Mouse (Mus musculus) regulatory T cell (primary cell): ENCODE measurements around the gene Ppp4r3a.

Source experiments
- in situ Hi-C: fragments of 300-600 bp; cut with MboI, MseI; formaldehyde crosslinking; loops from one replicate; pipeline ENCODE4 v1.15.1; 2025; ENCODE audit warnings: high pct_unique_total_duplicates

Gene Ppp4r3a

DNA sequence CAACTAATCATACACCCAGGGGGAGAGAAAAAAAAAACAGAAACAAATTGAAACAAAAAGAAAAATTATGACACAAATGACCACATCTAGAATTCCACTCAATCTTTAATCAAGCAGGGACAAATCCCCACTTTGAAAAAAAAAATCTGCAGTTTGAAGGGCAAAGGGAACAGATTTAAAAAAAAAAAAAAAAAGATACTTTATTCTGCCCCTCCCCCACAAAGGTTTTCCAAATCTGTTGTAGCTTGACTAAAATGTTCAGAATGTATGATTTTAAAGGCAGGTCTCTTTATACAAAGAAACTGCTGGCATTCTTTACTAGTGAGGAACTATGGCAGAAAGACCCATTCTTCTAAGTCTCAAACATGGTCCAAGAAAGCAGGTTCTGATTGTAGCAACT is 43.5 kb downstream of the Ppp4r3a start:
- in situ Hi-C loops: no loop called here

DNA sequence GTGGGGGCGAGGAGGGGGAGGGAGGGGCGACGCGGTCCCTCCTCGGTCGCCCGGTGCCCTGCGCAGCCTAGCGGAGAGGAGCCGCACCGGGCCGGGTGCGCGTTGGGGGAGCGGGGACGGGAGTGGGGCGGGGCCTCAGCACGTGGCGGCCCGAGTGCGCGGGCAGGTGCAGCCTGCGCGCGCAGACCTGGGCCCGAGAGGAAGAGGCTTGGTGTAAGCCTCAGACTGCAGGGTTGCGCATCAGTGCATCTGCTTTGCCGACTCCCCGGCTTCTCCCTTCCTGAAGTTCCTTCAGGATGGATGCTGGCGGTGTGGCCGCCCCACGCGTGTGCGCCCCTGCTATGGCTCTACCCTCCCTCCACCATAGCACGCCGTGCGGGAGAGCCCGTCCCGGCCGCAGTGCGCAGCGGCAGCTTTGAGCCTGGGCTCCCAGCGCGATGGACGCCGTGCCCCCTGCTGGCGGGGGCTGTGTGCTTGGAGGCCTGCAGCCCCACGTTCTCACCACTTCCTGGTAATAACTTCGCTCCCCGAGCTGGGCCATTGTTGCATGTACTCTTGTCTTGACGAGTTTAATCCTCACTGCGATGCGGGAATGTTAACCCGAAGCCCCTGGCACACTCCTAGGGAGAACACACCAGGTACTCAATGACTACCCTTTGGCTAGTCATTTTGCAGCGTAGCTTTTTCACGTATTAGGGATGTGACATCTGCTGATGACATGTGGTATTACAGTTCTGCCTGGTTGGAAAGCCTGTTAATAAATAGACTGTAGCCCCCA is 54.4 kb downstream of the Ppp4r3a start, which contains the start of gene Ccdc88c:
TSS of gene Ccdc88c (minus strand) at position 103 of the 778 bp plus-strand sequence.
- in situ Hi-C loops: no loop called here

DNA sequence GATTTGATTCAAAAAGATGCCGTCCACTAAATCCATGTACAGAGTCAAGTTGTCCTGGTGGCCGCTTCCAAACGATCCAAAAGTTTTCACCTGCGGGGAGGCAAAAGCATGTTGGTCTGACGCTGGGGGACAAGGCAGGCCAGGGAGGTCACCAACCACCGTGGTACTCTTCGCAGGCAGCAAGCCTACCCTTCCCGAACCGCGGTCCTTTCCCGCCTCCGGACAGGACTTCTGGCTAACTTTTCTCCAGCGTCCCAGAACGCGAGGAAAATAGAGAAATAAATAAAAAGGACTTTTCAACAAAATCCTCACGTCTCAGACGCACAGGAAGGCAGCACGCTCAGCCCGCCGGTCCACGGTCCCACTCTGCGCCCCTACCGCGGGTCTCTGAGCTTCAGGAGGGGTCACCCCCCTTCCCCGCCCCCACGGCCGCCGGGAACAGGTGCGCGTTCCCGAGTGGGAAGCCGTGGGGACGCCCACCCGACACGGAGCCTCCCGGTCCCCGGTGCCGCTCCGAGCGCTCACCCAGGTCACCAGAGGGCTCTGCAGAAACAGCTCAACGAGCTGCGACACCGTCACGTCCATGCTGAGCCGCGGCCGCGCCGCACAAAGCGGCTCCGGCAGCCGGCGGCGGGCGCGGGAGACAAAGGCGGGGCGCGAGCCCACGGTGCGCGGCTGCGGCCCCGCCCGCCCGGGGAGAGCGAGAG is 55.1 kb downstream of the Ppp4r3a start:
- in situ Hi-C loops: no loop called here

DNA sequence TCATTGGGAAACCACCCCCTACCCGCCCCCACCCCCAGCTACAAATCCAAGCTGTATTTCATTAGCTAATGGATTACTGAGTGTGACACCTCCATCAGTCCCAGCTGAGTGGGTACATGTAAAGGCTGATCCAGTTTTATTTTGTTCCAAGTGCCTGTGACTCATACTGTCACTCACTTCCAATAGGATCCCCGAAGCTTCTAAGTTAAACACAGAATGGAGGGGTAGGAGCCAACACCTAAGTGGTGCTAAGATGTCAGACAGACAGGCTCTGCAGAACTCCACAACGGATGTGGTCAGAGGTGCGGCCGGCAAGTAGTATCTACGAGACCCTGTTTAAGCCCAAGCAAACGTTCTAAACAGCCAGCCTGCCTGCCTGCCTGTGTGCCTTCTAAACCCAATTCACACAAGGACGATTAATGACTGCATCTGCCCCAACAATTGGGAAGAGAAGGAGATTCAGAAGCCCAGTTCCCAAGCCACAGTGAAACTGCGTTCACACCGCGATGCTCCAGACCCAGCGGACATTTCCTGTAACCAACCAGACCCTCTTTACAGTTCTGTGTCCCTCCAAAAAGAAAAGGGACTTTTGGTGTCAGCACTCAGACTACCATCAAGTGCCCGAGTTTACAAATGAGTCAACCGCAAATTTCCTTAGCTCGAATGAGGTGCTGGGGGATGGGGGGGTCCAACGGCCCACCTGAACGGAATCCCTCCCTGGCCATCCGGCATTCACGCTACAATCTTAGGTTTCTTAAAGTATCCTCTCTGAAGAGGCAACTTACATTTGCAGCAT is 55.9 kb downstream of the Ppp4r3a start:
- in situ Hi-C loops: no loop called here

DNA sequence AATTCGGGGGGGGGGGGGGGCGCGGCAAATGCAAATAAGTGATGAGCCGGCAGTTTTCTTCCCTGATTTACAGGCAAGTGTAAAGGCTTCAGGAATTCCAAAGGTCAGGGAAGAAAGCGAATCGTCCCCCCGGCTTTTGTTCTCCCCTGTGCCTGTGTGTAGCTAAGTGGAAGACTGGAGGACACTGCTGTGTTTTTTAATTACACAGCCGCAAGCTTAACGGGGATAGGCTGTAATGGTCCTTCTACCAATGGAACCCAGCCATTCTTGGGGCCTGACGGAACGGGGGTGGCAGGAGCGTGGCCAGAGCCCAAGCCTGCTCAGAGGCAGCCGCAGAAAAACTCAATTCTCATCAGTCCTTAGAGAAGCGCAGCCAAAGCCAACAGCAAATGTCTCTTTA is 56.6 kb downstream of the Ppp4r3a start:
- in situ Hi-C loops: no loop called here

DNA sequence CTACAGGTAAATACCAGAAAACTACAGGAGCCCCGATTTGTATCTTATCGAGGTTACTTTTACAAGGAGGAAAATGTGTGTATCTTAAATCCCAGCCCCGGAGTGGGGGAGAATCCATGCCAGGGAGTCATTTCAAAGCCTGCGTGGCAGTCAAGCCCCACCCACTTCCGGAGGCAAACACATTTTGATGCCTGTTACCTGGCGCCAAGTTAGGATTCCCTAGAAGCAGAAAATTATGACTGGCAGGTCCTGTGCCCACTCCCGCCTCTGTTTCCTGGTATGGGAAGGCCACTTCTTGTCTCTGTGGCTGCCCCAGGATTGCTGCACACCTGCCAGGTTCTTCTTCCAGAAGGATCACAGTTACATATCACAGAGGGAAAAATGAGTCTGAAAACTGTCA is 57.0 kb downstream of the Ppp4r3a start:
- in situ Hi-C loops: no loop called here

DNA sequence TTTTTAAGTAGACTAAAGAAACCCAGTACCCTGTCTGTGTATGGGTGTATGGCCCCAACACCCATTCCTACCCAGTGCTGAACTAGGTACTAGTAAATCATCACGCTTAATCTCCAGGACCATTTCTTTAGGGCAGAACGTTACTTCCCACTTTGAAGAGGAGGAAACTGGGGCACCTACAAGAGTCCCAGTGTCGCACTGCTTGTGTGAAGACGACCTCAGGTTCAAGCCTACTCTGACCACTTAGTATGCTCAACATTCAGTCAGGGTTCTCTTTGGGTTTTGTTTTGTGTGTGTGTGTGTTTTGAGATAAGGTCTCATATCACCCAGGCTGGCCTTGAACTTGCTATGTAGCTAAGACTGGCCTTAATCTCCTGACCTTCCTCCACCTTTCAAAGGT is 57.5 kb downstream of the Ppp4r3a start:
- in situ Hi-C loops: no loop called here

DNA sequence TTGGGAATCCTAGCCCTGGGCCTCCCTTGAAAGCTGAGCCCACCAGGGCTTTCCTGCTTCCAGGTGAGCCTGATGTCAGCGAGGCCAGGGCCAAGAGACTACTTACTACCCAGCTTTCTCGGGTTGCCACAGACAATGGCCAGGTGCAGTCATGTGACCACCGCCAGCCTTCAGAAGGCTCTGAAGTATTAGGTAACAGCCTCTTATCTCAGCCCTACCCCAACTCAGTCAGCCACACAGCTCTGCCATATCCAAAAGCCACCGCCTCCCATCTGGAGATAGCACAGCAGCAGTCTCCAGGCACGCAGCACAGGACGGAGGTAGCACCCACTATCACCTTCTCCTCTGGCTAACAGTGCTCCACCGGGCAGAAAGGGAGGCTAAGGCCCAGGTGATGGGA is 58.1 kb downstream of the Ppp4r3a start:
- in situ Hi-C loops: no loop called here

DNA sequence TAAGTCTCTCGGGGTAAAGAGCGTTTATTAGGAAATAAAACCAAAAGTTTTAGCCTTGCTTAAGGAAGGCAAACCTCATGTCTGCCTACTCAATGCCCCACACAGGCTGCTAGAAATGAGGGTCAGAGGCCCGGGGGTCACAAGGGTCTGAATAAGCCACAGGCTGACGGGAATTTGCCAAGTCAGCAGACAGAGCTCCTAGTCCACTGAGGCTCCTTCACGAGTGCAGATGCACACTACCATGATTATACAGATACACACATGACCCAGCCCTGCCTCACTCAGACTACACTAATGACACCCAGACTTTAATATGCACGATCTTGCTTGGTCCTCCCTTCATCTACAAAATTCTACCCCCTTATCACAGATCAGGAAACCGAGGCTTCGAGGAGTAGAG is 58.7 kb downstream of the Ppp4r3a start:
- in situ Hi-C loops: loop anchor here (25.0 kb wide), 1 partner anchor 1662 kb away; no protein-coding TSS in a partner anchor

DNA sequence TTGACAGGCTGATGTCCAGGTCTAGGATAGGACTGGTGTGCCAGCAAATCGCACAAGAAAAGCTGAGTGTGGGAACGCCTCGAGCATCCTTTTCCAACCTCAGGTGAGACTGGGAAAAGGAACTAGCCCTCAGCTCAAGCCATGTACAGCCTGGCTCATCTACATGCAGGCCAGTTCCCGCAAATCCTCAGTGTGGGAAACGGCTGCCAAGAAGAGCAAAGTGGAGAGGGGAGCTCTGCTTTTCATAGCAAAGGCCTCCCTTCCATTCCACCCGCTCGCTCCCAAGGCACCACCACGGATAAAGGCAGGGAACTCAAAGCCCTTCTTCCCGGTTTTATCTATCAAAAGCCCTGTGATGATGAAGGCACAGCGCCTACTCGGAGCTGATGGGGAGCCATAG is 60.4 kb downstream of the Ppp4r3a start:
- in situ Hi-C loops: loop anchor here (25.0 kb wide), 1 partner anchor 1664 kb away; no protein-coding TSS in a partner anchor

DNA sequence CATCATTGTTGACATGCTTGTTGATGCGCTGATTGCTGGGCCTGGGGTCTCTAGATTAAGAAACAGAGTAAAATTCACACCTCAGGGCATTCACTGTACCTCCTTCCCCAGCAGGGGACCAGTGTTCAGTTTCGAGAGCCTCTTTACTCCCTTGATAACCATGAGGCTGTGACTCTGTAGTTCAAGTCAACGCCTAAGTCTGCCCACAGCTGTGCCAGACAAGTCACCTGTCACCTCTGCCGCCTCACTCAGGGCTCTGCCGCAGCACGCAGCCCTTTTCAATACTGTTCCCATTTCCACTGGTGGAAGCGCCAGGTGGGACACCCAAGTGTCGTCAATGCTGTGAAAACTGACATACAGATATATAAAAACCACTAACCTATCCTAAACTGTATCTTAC is 61.1 kb downstream of the Ppp4r3a start:
- in situ Hi-C loops: loop anchor here (25.0 kb wide), 1 partner anchor 1665 kb away; no protein-coding TSS in a partner anchor

DNA sequence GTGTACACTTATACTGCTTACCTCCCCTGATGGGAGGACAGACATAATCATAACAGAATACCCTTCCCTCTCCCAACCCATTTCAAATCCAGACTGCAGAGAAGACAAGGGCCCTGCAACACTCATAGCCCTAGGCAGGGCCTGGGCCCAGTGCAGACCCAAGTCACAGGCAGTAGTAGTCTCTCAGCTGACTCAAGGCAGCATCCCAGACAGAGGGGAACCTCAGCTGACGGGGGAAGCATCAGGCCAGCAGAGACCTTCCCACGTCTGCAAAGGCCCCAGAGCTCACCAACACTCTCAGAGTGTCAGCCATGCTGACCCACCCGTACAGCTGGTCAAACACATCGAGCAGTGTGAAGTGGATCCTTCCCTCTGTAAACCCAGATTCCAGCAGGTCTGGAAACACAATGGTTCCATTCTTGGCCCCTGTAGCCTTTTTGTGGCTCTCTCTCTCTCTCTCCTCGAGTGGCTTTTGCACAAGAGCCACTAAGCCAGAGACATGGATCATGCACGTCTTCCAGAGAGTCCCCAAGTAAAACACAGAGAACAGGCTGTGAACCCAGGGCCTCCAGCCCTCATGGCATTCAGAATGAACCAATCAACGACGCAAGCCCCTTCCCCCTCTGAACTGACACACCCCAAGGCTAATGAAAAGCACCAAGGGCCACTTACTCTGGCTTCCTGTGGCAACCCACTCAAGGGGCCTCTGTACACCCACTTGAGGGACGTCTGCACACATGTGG is 61.8 kb downstream of the Ppp4r3a start:
- in situ Hi-C loops: loop anchor here (25.0 kb wide), 1 partner anchor 1666 kb away; no protein-coding TSS in a partner anchor

DNA sequence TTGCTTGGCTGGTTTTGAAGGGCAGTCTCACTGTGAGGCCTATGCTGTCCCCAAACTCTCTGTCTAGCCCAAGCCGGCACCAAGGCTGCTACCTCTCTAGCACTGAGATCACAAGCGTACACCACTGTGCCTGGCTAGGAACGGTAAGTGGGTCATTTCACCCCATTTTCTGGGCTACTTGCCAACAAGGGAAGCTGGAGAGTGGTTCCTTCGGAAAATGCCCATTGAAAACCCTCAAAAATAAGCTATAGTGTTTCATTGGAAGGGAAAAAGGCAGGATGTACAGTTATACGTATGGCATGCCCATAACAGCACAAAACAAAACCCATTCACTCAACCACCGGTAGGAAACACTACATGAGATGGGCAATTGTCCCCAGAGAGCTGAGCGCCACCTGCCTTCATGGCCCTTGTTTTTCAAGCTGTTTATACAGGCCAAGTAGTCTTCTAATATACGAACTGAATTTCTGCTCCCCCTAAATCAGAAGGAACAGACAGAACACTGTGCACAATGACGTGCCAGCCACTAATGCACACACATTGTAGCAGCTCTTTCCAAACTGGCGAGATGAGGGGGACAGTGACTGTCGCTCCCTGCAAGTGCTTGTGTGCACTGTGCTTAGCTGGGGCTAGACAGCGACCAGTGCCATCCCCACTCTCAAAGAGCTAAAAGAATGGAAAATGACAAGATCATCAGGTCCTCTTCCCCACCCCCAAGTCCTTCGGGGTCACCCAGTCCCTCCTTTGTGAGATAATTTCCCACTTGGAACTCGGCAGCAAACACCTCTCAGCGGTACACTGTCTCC is 63.1 kb downstream of the Ppp4r3a start:
- in situ Hi-C loops: loop anchor here (25.0 kb wide), 1 partner anchor 1667 kb away; no protein-coding TSS in a partner anchor

DNA sequence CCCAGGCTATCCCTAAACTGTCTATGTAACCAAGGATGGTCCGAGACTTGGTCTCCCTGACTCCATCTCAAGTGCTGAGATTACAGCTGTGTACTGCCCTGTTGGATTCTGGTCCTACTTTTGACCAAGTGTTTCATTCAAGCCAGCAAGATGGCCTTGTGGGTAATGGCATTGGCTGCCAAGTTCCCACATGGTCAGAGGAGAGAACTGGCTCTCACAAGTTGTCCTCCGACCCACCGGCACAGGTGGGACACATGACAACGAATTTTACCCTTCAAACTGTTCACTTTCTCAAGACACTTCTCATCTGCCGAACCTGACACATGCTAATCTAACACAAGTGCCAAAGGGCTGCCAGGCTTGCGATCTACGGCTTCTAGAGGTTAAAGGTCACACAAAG is 64.1 kb downstream of the Ppp4r3a start:
- in situ Hi-C loops: loop anchor here (25.0 kb wide), 1 partner anchor 1668 kb away; no protein-coding TSS in a partner anchor

DNA sequence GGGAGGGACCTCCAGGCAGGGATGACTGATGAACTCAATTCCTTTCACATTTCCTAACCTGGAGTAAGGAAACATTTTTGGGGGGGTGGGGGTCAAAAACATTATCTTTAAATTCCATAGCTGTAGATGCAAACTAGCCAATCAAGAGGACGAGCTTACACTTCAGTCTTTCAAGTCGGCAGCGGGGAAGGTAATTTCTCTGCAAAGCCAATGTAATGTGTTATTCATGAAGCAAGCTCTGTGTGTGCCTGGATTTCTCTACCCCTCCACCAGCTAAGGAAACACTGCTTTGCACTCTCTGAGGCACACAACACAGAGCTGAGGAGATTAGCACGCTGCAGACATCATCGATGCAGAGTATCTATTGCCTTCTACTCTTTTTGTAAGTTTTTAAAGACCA is 64.5 kb downstream of the Ppp4r3a start:
- in situ Hi-C loops: loop anchor here (25.0 kb wide), 1 partner anchor 1668 kb away; no protein-coding TSS in a partner anchor

DNA sequence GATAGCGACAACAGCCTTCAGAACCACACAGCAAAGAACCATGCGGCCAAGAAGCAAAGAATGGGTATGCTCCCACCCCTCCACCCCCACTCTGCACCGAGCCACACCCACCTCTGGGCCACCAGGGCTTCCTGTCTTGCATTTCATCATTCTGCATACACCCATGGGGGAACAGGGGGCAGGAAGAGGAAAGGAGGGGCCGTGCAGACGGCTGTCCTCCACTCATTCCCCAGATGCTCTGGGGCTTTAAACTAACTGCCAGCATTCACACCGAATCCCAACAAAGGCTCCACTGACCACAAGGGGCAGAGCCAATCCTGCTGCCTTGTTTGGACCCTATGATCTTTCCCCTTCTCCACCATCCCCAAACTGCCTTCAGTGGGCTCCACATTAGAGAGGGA is 65.5 kb downstream of the Ppp4r3a start:
- in situ Hi-C loops: loop anchor here (25.0 kb wide), 1 partner anchor 1669 kb away; no protein-coding TSS in a partner anchor

DNA sequence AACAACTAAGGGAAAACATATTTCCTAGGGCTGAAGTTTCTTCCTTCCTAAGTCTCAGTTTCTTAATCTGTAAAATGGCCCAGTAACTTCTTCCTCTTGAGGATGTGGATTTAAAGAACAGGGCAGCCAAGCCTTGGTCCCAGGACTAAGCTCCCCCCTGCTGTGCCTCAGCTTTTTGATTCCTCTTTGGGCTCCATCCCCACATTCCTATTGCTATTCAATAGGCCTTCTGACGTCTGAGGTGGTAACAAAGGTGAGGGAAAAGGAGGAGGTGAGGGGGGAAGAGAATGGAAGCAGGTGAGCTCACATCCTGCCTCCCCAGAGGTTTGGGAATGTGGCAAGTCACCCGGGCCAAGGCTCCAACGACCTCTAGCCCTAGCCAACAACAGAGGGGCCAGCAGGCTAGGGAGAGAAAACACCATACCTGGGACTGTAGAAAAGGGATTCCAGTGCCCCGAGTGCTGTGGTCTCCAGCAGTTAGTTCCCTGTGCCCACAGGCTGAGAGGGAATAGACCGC is 67.0 kb downstream of the Ppp4r3a start:
- in situ Hi-C loops: loop anchor here (25.0 kb wide), 1 partner anchor 1671 kb away; no protein-coding TSS in a partner anchor

DNA sequence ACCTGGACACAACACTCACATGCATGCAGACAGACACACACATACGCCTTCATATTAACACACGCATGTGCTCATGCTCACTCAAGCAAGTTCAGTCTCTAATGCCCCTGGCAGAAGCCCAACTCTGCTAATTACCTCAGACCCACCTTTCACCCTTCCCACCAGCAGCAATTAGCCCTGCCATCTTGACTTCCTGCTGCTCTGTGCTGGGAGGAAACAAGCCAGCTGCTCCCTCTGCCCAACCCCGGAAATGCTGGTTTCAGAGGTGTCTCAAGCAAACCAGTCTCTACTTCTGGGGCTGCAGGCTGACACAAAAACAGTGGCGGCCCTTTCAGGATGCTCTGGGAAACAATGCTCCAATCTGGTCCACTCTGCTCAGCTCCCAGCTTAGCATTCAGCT is 67.6 kb downstream of the Ppp4r3a start:
- in situ Hi-C loops: loop anchor here (25.0 kb wide), 1 partner anchor 1671 kb away; no protein-coding TSS in a partner anchor

DNA sequence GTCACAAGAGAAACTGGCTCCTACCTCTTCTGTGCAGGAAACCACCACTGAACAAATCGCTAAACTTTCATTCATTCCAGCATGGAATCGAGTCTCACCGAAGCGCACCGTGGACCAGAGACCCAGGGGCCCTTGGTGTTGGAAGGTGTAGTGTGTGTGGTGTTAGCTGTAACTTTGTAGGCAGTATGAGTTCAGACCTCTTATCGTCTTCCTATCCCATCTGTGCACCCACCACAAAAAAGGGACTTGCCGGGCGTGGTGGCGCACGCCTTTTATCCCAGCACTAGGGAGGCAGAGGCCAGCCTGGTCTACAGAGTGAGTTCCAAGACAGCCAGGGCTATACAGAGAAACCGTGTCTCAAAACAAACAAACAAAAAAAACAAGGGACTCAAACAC is 68.3 kb downstream of the Ppp4r3a start:
- in situ Hi-C loops: loop anchor here (25.0 kb wide), 1 partner anchor 1672 kb away; no protein-coding TSS in a partner anchor
